Mouse (Mus musculus): ENCODE data around the gene Sctr.

The Sctr gene

DNA sequence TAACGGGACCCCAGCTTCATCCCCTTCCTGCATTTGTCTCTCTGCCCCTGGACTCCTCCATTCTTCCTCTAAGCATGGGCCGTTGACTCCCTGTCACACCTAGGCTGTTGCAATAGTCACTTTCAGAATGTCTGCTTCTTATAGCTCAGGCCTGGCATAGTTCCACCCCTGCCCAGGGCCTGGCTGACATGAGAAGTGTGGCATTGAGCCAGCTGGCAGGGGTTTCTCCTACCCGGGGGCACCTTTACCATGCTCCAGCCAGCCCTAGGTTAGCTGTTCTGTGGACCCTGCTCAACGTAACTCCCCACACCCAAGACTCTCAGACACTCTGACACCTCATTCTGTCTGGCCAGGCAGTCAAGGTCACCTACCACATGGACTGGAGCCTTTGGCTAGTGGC is 21.0 kb downstream of the Sctr start:
- DNase-seq (ENCODE audit: low read depth, low spot score): no peak

- DNase-seq (ENCODE audit: low read depth, low spot score): no peak
Observed at GRCm38 (mm10) chr1:120030474-120030873, 23.8 kb downstream of the Sctr start.

GRCm38 (mm10) chr1:120032804-120033468 is 26.2 kb downstream of the Sctr start:
- DNase-seq (ENCODE audit: low read depth, low spot score): peak; percentile 77

- DNase-seq (ENCODE audit: low read depth, low spot score): no peak
Observed at GRCm38 (mm10) chr1:120033469-120033854, 26.8 kb downstream of the Sctr start.

DNA sequence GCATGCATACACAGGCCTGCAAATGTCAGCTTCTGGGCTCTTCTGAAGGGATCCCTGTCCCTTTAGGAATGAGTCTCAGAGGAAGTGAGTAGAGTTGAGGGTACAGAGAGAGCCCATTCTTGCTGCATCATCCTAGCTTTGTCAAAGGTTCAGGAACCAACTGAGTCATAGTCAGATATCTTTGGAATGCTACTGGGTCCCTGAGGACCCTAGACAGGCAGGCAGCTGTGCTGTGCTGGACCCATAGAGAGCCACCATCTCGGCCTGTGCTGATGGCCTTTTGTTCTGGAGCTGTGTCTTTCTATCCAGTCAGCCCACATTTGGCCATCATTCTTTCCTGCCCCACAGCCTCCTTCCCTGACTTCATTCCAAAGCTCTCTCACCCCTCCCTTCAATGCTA is 28.1 kb downstream of the Sctr start:
- DNase-seq (ENCODE audit: low read depth, low spot score): no peak

GRCm38 (mm10) chr1:120035456-120036034 is 28.9 kb downstream of the Sctr start:
- no peak for DNase-seq (ENCODE audit: low read depth, low spot score)

GRCm38 (mm10) chr1:120037021-120037683 is 30.5 kb downstream of the Sctr start:
- no peak for DNase-seq (ENCODE audit: low read depth, low spot score)

DNA sequence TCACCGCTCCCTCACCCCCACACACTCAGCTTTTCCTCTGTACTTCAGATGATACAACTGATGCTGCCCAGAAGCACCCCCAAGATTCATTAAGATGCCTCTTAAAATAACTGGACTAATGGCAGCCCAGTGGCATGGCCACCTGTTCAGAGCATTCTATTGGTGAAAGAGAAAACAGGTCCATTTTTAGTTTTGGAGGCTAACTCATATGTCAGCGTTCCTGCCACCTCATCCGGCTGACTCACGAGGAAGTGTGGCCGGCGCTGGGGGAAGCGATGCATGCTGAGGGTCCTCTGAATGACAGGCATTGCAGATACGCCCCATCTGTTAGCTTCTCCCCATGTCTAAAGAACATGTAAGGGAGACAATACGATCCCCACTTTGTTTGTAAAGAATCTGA is 31.9 kb downstream of the Sctr start:
- no peak for DNase-seq (ENCODE audit: low read depth, low spot score)

DNA sequence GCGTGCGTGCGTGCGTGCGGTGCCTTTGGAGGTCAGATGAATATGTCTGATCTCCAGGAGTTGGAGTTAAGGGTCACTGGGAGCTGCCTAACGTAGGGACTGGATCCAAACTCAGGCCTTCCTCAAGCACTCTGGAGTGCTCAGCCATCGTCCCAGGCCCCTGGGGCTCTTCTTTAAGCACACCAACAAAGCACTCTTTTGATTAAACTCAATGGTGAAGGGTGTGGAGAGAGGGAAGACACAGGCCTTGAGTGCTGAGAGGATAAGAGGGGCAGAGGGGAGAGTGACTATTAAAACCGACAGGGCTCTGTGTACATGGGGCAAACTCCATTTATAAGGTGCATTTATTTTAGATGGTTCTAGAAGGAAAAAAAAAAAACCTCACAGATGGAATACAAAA is 35.7 kb downstream of the Sctr start:
- DNase-seq (ENCODE audit: low read depth, low spot score): no peak

GRCm38 (mm10) chr1:120044584-120044983 is 37.9 kb downstream of the Sctr start:
- no peak for DNase-seq (ENCODE audit: low read depth, low spot score)

DNA sequence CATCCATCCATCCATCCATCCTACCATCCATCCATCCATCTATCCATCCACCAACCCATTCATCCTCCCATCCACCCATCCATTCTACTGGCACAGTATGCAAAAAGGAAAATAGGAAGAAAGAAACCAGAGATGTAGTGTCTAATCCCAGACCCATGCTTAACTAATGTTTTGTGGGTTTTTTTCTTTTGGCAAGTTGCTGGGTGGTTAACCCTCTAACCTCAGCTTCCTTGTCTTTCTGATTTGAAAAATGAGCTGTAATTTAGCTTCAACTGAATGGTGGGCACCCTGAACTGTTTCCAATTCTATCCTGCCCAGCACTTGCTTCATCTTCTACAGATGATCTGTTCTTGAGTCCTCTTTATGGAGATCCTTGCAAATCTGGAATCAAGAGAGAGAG is 40.6 kb downstream of the Sctr start:
- DNase-seq (ENCODE audit: low read depth, low spot score): no peak

DNA sequence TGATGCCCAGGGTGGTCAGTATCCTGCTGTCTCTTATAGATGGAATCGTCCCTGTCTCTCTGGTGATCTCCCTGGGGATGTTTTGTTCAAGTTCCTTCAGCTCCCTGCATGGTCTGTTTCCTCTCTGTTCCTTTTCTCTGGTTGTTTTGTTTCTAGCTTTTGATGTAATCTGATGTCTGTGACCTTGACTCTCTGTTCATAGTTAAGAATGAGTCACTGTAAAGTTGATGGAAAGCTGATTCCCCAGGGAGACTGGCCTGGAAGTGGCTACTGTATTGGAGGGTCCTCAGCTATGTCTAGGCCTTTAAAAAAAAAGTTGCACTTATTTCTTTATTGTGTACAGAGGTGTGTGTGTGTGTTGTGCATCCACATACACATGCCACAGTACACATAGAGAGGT is 44.4 kb downstream of the Sctr start:
- no peak for DNase-seq (ENCODE audit: low read depth, low spot score)

DNA sequence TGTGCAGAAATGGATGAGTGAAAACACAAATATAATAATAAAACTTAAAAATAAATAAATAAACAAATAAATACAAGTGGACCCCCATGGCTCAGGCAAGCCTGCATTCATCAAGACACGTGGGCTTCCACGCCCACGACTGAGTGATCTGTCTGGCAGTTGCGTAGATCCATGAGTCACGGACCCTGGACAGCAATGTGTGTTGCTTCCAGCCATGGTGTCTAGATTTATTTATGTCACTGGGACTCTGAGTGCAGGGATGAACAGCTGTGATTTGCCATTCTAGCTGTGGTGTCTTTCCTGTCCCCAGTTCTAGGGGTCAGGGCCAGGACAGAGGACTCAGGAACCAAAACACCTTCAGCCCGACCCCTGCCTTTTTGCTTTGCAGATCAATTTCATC is 48.3 kb downstream of the Sctr start:
- DNase-seq (ENCODE audit: low read depth, low spot score): no peak

DNA sequence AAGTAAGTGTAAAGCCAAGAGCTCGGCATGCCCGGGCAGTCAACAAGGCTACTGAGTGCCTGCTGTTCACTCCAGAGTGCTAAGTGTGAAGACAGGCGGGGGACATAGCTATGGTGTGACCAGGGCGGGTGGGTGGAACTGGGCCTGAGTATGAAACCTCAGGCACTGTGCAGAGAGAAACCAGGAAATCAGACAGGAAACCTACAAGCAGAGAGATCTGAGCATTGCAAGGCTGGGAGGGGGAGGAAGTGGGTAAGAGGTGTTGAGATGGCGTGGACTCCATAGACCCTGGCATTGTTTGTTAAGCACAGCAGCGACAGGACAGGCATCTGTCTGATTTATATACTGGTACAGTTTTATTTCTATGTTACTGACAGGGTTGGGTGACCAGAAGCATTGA is 48.8 kb downstream of the Sctr start:
- DNase-seq (ENCODE audit: low read depth, low spot score): no peak

DNA sequence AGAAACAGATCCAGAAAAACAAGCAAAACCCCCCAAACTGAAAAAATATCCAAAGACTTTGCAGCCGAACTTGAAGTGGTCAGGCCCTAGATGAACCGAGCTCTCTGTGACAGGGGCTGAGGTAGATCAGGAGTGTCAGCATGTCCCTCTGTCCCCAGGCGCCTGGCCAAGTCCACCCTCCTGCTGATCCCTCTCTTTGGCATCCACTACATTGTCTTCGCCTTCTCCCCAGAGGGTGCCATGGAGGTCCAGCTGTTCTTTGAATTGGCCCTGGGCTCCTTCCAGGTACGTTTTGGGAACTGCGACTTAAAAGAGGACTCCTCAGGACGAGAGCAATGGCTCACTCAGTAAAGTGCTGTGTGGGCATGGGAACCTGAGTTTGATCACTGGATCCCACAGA is 49.5 kb downstream of the Sctr start:
- no peak for DNase-seq (ENCODE audit: low read depth, low spot score)

- DNase-seq (ENCODE audit: low read depth, low spot score): no peak
Observed at GRCm38 (mm10) chr1:120057044-120057443, 50.4 kb downstream of the Sctr start.

DNA sequence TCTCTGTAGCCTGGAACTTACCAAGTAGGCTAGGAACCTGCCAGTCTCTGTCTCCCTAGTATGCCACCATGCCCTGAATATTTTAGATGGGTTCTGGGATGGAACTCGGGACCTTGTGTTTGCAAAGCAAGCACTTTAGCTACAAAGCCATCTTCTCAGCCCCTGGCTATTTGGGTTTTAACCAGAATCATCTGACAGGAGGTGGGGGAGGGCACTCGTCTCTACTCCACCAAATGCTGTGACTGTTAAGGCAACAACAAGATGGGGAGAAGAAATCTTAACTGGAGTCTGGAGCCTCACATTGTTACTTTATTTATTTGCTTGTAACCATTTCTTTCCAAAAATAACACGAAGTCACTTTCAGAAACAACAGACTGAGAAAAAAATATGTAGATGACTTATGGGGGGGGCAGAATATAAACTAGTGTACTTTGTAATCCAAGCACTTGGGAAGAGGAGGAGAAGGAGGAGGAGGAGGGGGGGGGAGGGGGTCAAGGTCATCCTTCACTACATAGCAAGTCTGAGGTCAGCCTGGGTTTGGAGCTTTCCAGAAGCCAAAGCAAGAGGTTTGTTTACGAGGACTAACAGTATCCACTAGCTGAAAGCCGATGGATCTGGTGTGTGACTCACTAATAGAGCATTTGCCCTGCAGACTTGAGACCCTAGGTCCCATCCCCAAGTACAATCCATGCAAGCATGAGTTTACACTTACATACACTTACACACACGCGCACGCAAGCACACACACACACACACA is 51.2 kb downstream of the Sctr start:
- no peak for DNase-seq (ENCODE audit: low read depth, low spot score)

DNA sequence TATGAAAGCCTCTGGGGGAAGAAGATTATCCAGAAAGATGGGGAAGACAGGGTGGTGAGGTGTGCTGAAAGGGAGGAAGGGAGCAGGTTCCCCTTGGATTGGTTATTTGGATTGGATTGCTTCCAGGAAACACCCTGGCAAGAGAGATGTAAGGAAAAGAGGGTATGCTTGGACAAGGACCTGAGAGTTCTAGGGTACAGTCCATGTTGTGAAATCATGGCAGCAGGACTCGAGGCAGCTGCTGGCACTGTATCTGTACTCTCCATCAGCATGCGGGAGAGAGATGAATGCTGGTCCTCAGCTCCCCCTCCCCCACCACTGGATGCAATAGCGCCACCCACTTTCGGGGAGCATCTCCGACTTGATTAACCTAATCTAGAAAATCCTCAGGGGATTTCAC is 54.0 kb downstream of the Sctr start:
- DNase-seq (ENCODE audit: low read depth, low spot score): no peak

DNA sequence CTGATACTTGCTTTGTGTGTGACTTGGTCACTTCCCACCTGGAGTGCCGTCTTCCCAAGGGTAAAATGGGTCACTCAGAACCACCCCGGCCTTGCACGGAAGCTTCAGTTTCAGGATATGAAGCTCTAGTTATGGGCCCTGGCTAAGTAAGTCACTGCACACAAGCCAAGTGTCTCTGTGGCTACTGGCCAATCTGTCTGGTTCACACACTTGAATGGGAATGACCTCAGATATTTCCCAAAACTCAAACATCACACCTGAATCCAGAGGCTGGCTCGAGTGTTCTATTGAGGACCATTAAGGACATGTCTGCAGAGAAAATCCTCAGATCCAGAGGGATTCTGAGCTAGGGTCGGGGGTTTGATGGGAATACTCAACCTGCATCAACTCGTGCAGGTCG is 55.5 kb downstream of the Sctr start:
- DNase-seq (ENCODE audit: low read depth, low spot score): no peak

DNA sequence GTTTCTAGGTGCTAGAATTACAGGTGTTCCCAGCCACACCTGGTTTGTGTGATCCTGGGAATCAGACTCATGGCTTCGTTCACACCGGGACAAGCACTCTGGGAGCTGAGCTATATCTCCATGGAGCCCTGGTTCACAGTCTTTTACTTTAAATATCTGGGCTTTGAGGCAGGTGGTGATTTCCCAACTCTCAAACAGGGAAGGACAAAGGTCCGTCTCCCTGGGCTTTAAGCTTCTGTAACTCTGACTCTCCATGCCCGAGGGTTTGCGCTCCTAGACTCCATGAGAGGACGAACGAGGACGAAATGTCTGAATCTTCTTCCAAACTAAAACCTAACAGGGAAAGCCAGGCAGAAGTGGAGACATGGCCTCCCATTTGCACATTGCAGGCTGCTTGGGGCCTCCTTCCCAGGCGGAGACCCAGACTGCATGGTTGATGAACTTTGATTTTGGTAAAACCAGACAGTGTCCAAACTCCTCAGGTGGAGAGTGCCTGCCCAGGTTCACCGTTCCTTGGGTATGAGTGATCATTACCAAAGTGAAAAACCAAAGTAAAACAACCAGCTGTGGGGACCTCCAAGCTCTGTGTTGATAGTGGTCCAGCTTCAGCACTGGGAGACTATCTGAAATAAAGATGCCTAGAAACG is 57.5 kb downstream of the Sctr start:
- DNase-seq (ENCODE audit: low read depth, low spot score): no peak

DNA sequence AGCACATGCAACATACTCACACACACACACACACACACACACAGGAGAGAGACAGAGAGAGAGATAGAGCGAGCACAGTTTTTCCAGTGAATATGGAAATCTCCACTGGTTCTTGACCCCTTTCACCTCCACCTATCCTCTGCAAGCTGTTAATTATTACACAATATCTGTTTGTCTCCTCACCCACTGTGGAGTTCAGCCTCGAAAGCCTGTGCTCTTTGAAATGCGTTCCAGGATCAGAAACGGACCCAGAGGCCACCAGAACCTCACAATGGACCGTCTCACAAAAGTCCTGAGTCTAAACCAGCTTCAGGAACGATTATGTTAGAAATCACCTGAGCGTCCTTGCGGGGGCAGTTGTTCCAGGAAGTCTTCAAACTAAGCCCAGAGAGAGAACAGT is 59.5 kb downstream of the Sctr start:
- no peak for DNase-seq (ENCODE audit: low read depth, low spot score)

- DNase-seq (ENCODE audit: low read depth, low spot score): no peak
Observed at GRCm38 (mm10) chr1:120066625-120067024, 59.9 kb downstream of the Sctr start.
